Mouse (Mus musculus) heart, embryonic 14.5 days (tissue): ENCODE results near the gene Mfsd4b5. TPM values are rescaled to one million over a fixed set of nuclear protein-coding genes. Genes with fewer than 3 reads are reported as not detected.
A peak's percentile ranks its signal among the peaks of the same experiment; 100 is the strongest.
"Not testable (repeated sequence)": the region's sequence is repeated elsewhere in the genome, so short reads cannot be mapped to it uniquely, and the experiment has no call there.

Experiments
- ATAC-seq: fragments of 200-750 bp; cut with Nextera tagmentation; 2 replicates; pipeline ENCODE4 v1.8.0; 2017; ENCODE audit warnings: low read depth, moderate TSS enrichment; ENCODE audit not compliant: insufficient number of reproducible peaks, insufficient read depth, low FRiP score
- H3K27ac ChIP-seq, 2 experiments: fragments of 200-500 bp in 1 of 2; fragments of 300-500 bp in 1 of 2; sonication (generic) in 1 of 2; replicated peaks in 1 of 2; 2 replicates each; pipeline ENCODE4 v1.5.1; 2012 to 2014; ENCODE audit warnings: low read depth in 2 of 2, low read length in 2 of 2, control low read depth in 1 of 2, mild to moderate bottlenecking in 1 of 2, mixed read lengths in 1 of 2; ENCODE audit not compliant: control insufficient read depth in 1 of 2, insufficient read depth in 1 of 2
- H3K27me3 ChIP-seq: fragments of 300-500 bp; sonication (generic); 2 replicates; pipeline ENCODE4 v1.6.1; 2014; ENCODE audit warnings: mild to moderate bottlenecking, low read length, control low read depth; ENCODE audit not compliant: control insufficient read depth, insufficient read depth
- H3K36me3 ChIP-seq: fragments of 300-500 bp; sonication (generic); 2 replicates; pipeline ENCODE4 v1.6.1; 2014; ENCODE audit warnings: mild to moderate bottlenecking, control low read depth, low read length, mixed read lengths; ENCODE audit not compliant: control insufficient read depth, insufficient read depth
- H3K4me1 ChIP-seq, 2 experiments: fragments of 200-500 bp in 1 of 2; fragments of 300-500 bp in 1 of 2; sonication (generic) in 1 of 2; 2 replicates each; pipeline ENCODE4 v1.6.1; 2012 to 2014; ENCODE audit warnings: low read length in 2 of 2, control low read depth in 1 of 2, mixed read lengths in 1 of 2; ENCODE audit not compliant: control insufficient read depth in 2 of 2, insufficient read depth in 2 of 2
- H3K4me2 ChIP-seq: fragments of 300-500 bp; sonication (generic); 2 replicates; pipeline ENCODE4 v1.6.1; 2014; ENCODE audit warnings: mild to moderate bottlenecking, low read length
- H3K4me3 ChIP-seq, 2 experiments: fragments of 200-500 bp in 1 of 2; fragments of 300-500 bp in 1 of 2; sonication (generic) in 1 of 2; 2 replicates each; pipeline ENCODE4 v1.5.1; 2012 to 2014; ENCODE audit warnings: low read length in 2 of 2, mild to moderate bottlenecking in 2 of 2, control low read depth in 1 of 2, low read depth in 1 of 2, moderate library complexity in 1 of 2; ENCODE audit not compliant: control insufficient read depth in 1 of 2, insufficient read depth in 1 of 2
- H3K9ac ChIP-seq: fragments of 300-500 bp; sonication (generic); 2 replicates; pipeline ENCODE4 v1.6.1; 2014; ENCODE audit warnings: mild to moderate bottlenecking, low read length
- H3K9me3 ChIP-seq: fragments of 300-500 bp; sonication (generic); 2 replicates; pipeline ENCODE4 v1.6.1; 2016; ENCODE audit warnings: low read length, control low read depth; ENCODE audit not compliant: control insufficient read depth
- WGBS: fragments of 180-500 bp; shearing (Covaris S2); extraction: QIAGEN DNeasy Blood & Tissue Kit; methylation state at CpG from one replicate; pipeline ENCODE4 v1.1.7; 2014; 5-methylcytosine and 5-hydroxymethylcytosine counted together
- polyA plus RNA-seq: library from polyadenylated mRNA; unstranded; fragments of >200 nt; fragmentation: Nextera tagmentation; extraction: Ambion mirVana; gene quantifications from 2 replicates; pipeline ENCODE4 v1.2.1, GENCODE M21; 2014

Mfsd4b5 gene
- polyA plus RNA-seq, 1 experiment from 2014 or later: not detected

DNA sequence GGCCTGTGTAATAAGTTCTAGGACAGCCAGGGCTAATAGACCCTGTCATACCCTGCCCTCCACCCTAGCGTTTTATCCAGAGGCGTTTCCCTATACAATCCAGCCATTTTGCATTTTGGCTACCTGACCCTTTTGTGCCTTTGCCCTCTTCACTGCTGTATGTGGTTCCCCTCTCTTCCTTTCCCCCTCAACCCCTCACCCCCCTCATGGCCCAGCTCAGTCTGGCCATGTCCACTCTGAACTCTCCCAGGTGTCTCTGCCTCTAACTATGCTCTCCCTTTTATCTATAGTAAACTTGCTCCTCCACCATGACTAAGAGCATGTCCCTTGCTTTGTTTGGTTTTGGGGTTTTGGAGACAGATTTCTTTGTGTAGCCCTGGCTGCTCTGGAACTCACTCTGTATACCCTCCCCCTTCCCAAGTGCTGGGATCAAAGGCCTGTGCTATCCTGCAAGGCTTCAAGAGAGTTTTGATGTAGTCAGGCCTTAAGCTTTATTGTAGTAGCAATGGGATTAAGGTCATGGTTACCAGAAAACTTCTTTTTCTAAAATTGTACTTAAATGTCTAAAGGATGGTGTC is 37.0 kb downstream of the Mfsd4b5 start:
- 94% methylated on average over 2 of the region's 2 CpGs for WGBS
- H3K4me3 ChIP-seq: no peak overlapping the region
- no peak for ATAC-seq

DNA sequence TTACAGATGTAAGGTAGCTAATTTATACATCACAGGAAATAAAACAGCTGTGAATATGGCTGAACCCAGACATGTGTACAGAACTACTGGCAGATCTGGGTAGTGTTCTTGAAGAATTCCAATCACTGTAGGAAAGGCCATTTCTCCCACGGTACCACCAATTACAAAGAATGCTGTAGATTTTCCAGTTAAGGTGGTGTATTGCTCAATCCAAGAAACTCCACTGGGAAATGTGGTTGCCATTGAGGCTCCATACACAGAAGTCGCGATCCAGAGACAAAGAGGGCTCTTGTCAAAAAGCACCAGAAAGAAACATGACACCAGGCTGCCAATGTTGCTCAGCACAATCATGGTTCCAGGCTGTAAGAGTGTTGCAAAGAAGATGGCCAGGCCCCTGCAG is 39.3 kb downstream of the Mfsd4b5 start:
- not testable (repeated sequence) for H3K4me2 ChIP-seq, H3K9ac ChIP-seq, ATAC-seq, H3K4me3 ChIP-seq, H3K4me1 ChIP-seq, H3K9me3 ChIP-seq, H3K36me3 ChIP-seq, H3K27me3 ChIP-seq, H3K27ac ChIP-seq
- WGBS: 81% methylated on average over 3 of the region's 3 CpGs

More for the DNA sequence above, 37.0 kb downstream of the Mfsd4b5 start:
- no peaks in the 10 kb centered on the region for H3K4me1 ChIP-seq
- H3K27ac ChIP-seq: no peak overlapping the region
- H3K27me3 ChIP-seq: no peaks in the 10 kb centered on the region
- H3K9me3 ChIP-seq: no peaks in the 10 kb centered on the region
- H3K4me2 ChIP-seq: no peak overlapping the region
- no peaks in the 10 kb centered on the region for H3K36me3 ChIP-seq
- H3K9ac ChIP-seq: no peak overlapping the region

DNA sequence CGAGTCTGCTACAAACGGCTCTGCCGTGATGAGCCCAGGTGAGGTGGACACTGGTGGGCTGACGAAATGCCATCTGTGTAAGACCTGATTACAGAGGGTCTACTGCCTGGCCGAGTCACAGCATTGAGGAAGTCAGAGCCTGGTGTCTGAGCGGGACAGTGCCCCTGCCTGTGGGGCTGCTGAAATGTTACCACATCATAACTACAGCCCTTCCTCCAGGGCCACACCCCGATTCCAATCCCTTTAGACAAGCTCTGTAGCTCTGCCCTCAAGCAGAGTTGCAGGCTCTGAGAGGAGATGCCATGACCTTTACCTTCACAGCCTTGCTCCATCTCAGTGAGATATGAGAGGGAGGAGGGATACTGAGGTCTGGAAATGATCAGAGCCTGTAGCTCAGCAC is 49.9 kb downstream of the Mfsd4b5 start:
- no peak for ATAC-seq
- Histone ChIP-seq H3K9ac (no peak overlapping the region), H3K4me3 (no peak overlapping the region), H3K27me3 (no peaks in the 10 kb centered on the region), H3K4me1 (no peaks in the 10 kb centered on the region), H3K4me2 (no peak overlapping the region), H3K27ac (no peak overlapping the region), H3K9me3 (no peaks in the 10 kb centered on the region), H3K36me3 (no peaks in the 10 kb centered on the region)
- WGBS: 74% methylated on average over 7 of the region's 7 CpGs

DNA sequence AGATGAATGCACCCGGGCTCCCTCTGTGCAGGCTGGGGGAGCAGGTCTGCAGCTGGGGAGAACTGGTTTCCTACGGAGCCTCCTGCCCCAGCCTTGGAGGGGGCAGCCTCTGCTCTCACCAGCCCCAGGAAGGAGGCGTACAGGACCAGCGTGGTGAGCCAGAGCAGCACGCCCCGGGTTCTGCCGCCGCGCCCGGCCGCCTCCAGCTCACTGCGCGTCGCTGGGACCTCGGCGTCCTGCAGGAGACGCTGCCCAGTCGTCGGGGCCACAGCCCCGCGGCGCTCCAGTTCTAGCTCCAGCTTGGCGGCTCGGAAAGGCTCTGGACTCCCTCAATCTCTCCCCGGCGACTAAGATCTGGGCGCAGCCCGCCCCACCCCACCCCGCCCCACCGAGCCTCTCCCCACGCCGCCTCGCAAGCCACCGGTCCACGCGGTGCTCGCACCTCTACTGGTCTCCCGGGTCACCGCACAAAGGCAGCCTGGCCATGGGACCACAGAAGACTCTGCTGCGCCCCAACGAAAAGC is 59.8 kb downstream of the Mfsd4b5 start, which contains the start of gene Mfsd4b2:
Mfsd4b2 (minus strand) TSS at position 308 of the 524 bp plus-strand sequence.
- Histone ChIP-seq H3K36me3 (no peaks in the 10 kb centered on the region), H3K4me3 (peak within 1 kb of the TSS; percentile 45 to 53), H3K9me3 (no peaks in the 10 kb centered on the region), H3K27ac (no peak within 1 kb of the TSS), H3K9ac (peak within 1 kb of the TSS; percentile 49), H3K27me3 (peaks cover 10% of the 10 kb centered on the region; the same call in 1 of the 2 replicates), H3K4me2 (peak within 1 kb of the TSS; percentile 90), H3K4me1 (peaks cover 0 to 3% of the 10 kb centered on the region in 2 experiments; a peak in 1 of 4 replicates)
- WGBS: under 1% methylated on average over 35 of the region's 41 CpGs
- peak; percentile 47 for ATAC-seq

DNA sequence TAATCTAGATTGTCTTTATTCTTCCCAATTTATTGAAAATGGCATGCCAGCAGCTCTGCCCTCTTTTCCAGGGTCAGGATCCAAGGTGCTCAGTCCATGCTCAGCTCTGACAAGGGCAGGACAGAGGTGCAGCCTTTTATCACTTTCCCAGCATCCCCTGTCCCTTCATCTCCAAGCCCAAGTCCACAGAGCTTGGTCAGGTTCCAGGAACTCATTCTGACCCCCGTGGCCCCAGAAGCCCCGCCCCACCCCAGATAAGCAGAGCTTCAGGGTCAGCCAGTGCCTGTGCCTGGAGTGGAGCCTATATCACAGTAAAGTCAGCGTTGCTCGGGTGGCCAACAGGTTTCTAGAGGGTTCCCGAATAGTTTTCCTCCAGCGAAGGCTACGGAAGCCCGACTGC is 61.9 kb downstream of the Mfsd4b5 start:
- H3K9ac ChIP-seq, H3K4me1 ChIP-seq, H3K4me2 ChIP-seq, H3K9me3 ChIP-seq, H3K27me3 ChIP-seq, H3K4me3 ChIP-seq, ATAC-seq, H3K27ac ChIP-seq, H3K36me3 ChIP-seq: not testable (repeated sequence)
- WGBS: 39% methylated on average over 8 of the region's 8 CpGs

DNA sequence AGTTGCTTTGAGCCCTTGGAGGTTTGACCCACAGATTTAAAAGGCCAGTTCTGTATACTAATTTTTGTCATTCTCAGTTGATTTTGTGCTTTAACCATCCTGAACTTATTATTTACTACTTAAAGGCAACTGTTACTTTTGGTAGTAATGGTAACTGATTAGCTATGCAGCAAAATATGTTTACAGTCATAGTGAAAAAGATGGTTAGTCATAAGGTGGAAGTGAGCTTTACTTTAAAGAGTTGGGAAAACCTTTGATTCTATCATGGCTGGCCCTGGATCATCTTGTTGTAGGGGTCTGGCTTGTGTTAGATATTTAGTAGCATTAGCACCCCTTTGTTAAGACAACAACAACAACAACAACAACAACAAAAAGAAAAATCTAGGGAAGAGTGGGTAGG is 73.8 kb downstream of the Mfsd4b5 start:
- Histone ChIP-seq H3K4me2 (no peak overlapping the region), H3K9ac (no peak overlapping the region), H3K27ac (no peak overlapping the region), H3K9me3 (no peaks in the 10 kb centered on the region), H3K27me3 (no peaks in the 10 kb centered on the region), H3K4me1 (no peaks in the 10 kb centered on the region), H3K4me3 (no peak overlapping the region), H3K36me3 (no peaks in the 10 kb centered on the region)
- no peak for ATAC-seq

DNA sequence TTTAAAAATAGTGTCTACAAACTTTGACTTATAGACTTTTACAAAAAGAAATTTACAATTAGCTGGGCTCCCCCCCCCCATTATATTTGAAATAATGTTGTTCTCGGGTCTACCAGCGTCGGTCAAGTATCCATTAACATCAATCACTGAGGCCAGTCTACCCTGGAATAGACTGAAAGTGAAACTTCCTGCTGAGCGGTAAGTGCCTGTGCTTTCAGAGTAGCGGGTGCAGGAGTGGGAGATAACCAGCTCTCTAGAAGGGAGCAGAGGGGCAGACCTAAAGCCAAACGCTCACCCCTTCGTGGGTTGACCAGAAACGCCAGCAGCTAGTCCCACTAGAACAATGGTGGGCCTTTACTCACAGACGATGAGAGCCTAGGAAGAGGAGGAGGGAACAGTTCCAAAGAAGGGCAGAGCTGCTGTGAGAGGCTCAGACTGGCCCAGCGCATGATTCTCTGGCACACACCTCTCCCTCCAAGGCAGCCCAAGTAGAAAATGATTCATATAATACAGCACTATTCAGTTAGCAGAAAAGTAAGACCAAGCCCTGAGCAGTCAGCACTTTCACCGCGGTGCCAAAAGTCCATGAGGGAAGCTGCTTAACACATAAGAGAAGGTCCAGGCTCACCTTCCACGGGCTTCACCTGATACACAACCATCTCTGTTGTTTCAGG is 77.5 kb downstream of the Mfsd4b5 start:
- WGBS: 46% methylated on average over 13 of the region's 13 CpGs
- no peaks in the 10 kb centered on the region for H3K9me3 ChIP-seq

More for the DNA sequence above, 77.5 kb downstream of the Mfsd4b5 start:
- Histone ChIP-seq H3K27me3 (no peaks in the 10 kb centered on the region), H3K4me2 (peak overlapping the region; percentile 48), H3K4me1 (no peaks in the 10 kb centered on the region), H3K27ac (no peak overlapping the region), H3K9ac (no peak overlapping the region; the same call in 1 of the 2 replicates), H3K36me3 (no peaks in the 10 kb centered on the region), H3K4me3 (peak overlapping the region; percentile 18 to 20; a peak in 2 of 4 replicates)
- ATAC-seq: no peak
